Comparison of ENCODE assay signal across 19 mouse cellular contexts in genomic region chr11:25573408-25574128, GRCm38 (mm10).
DNase-seq lines count a peak whose midpoint lies in the region; ATAC-seq lines count a peak whose summit lies in the region.
"Had no signal": no experiment of that assay in that cellular context is flagged by ENCODE, and none has a peak within 500 bp of the region (broad histone marks: within the 10 kb centered on the region; RNA-seq: fewer than 3 reads in every experiment).

No protein-coding gene starts in this region.

- no peak overlapping the region for H3K4me2 ChIP-seq in hindbrain, embryonic 13.5 days
- H3K4me2 ChIP-seq in forebrain, embryonic 15.5 days (replicated peaks) = no peak overlapping the region
- no peak overlapping the region for H3K4me2 ChIP-seq in midbrain, embryonic 15.5 days
- H3K4me2 ChIP-seq: embryonic facial prominence, embryonic 15.5 days; limb, embryonic 13.5 days; stomach, embryonic 15.5 days had no signal

- no peak overlapping the region; the same call in 1 of the 2 replicates for H3K27ac ChIP-seq in hindbrain, embryonic 13.5 days
- no peak overlapping the region for H3K27ac ChIP-seq in hindbrain, embryonic 10.5 days
- peak overlapping the region; percentile 53 for H3K27ac ChIP-seq in forebrain, embryonic 15.5 days (replicated peaks)
- H3K27ac ChIP-seq in midbrain, embryonic 15.5 days = no peak overlapping the region
- H3K27ac ChIP-seq: embryonic facial prominence, embryonic 15.5 days; limb, embryonic 13.5 days; liver, embryonic 14.5 days; stomach, embryonic 15.5 days had no signal

- no peaks in the 10 kb centered on the region for H3K9me3 ChIP-seq in hindbrain, embryonic 13.5 days
- H3K9me3 ChIP-seq in hindbrain, embryonic 10.5 days = no peaks in the 10 kb centered on the region
- no peaks in the 10 kb centered on the region for H3K9me3 ChIP-seq in forebrain, embryonic 15.5 days
- no peaks in the 10 kb centered on the region for H3K9me3 ChIP-seq in midbrain, embryonic 15.5 days
- H3K9me3 ChIP-seq: embryonic facial prominence, embryonic 15.5 days; limb, embryonic 13.5 days; stomach, embryonic 15.5 days had no signal

- H3K27me3 ChIP-seq in hindbrain, embryonic 13.5 days = no peaks in the 10 kb centered on the region
- H3K27me3 ChIP-seq in hindbrain, embryonic 10.5 days (ENCODE audit: insufficient read depth, poor library complexity, severe bottlenecking) = no peaks in the 10 kb centered on the region
- no peaks in the 10 kb centered on the region for H3K27me3 ChIP-seq in forebrain, embryonic 15.5 days
- H3K27me3 ChIP-seq in midbrain, embryonic 15.5 days (replicated peaks) = no peaks in the 10 kb centered on the region
- H3K27me3 ChIP-seq: embryonic facial prominence, embryonic 15.5 days; limb, embryonic 13.5 days; stomach, embryonic 15.5 days had no signal

- no peak overlapping the region for H3K4me3 ChIP-seq in hindbrain, embryonic 13.5 days
- no peak overlapping the region for H3K4me3 ChIP-seq in hindbrain, embryonic 10.5 days
- no peak overlapping the region for H3K4me3 ChIP-seq in forebrain, embryonic 15.5 days
- H3K4me3 ChIP-seq in midbrain, embryonic 15.5 days = no peak overlapping the region
- H3K4me3 ChIP-seq: embryonic facial prominence, embryonic 15.5 days; limb, embryonic 13.5 days; stomach, embryonic 15.5 days had no signal

- DNase-seq in hindbrain, embryonic 10.5 days (ENCODE audit: low spot score) = no peak
- peak; percentile 3 for DNase-seq in ZHBTc4 (ENCODE audit: low read depth, low spot score)
- DNase-seq in gastrocnemius, adult 8-10 months (ENCODE audit: low spot score in 2 of 2) = no peak
- no peak for DNase-seq in kidney, adult 8-10 months
- DNase-seq in adrenal gland, postnatal 14 days = no peak
- DNase-seq: adrenal gland, postnatal 25 days; cerebellum, adult 8-10 months; gastrocnemius, postnatal 10 days; kidney, postnatal 14 days; spleen, adult 18-20 months had no signal

- H3K9ac ChIP-seq in hindbrain, embryonic 13.5 days = no peak overlapping the region
- no peak overlapping the region for H3K9ac ChIP-seq in forebrain, embryonic 15.5 days (replicated peaks)
- no peak overlapping the region for H3K9ac ChIP-seq in midbrain, embryonic 15.5 days
- H3K9ac ChIP-seq: embryonic facial prominence, embryonic 15.5 days; limb, embryonic 13.5 days; liver, embryonic 14.5 days; stomach, embryonic 15.5 days had no signal

- 47% methylated on average over 7 of the region's 7 CpGs for WGBS in hindbrain, embryonic 13.5 days
- WGBS in hindbrain, embryonic 10.5 days = 74% methylated on average over 7 of the region's 7 CpGs
- WGBS in forebrain, embryonic 15.5 days = 28% methylated on average over 7 of the region's 7 CpGs
- WGBS in midbrain, embryonic 15.5 days = 54% methylated on average over 7 of the region's 7 CpGs

- ATAC-seq in hindbrain, embryonic 13.5 days (ENCODE audit: low FRiP score) = peak; percentile 72
- peak; percentile 84 for ATAC-seq in forebrain, embryonic 15.5 days (replicated peaks)
- ATAC-seq in midbrain, embryonic 15.5 days (replicated peaks) = peak; percentile 58; the same call in 1 of the 2 replicates
- ATAC-seq: activated CD4-positive, CD25-positive, alpha-beta regulatory T cell, adult 4 months; inflammation-experienced regulatory T-cells, adult 6 months had no signal

- peaks cover 8% of the 10 kb centered on the region for H3K4me1 ChIP-seq in hindbrain, embryonic 13.5 days (replicated peaks)
- no peaks in the 10 kb centered on the region for H3K4me1 ChIP-seq in hindbrain, embryonic 10.5 days (replicated peaks)
- H3K4me1 ChIP-seq in forebrain, embryonic 15.5 days = peaks cover 14% of the 10 kb centered on the region
- H3K4me1 ChIP-seq in midbrain, embryonic 15.5 days = no peaks in the 10 kb centered on the region
- H3K4me1 ChIP-seq: embryonic facial prominence, embryonic 15.5 days; limb, embryonic 13.5 days; stomach, embryonic 15.5 days had no signal

- no peaks in the 10 kb centered on the region for H3K36me3 ChIP-seq in hindbrain, embryonic 13.5 days
- H3K36me3 ChIP-seq in hindbrain, embryonic 10.5 days = no peaks in the 10 kb centered on the region
- no peaks in the 10 kb centered on the region for H3K36me3 ChIP-seq in forebrain, embryonic 15.5 days
- H3K36me3 ChIP-seq in midbrain, embryonic 15.5 days (replicated peaks) = no peaks in the 10 kb centered on the region
- H3K36me3 ChIP-seq: embryonic facial prominence, embryonic 15.5 days; limb, embryonic 13.5 days; stomach, embryonic 15.5 days had no signal
